Mouse (Mus musculus) embryo, embryonic 11.5 days (tissue): ENCODE data around the gene Slc6a13.
"Not testable (repeated sequence)": the region's sequence is repeated elsewhere in the genome, so short reads cannot be mapped to it uniquely, and the experiment has no call there.

Source experiments
- DNase-seq: peaks from one replicate; pipeline ENCODE4 v3.0.0-alpha.2; 2012; ENCODE audit warnings: low read depth, low spot score

The Slc6a13 gene

DNA sequence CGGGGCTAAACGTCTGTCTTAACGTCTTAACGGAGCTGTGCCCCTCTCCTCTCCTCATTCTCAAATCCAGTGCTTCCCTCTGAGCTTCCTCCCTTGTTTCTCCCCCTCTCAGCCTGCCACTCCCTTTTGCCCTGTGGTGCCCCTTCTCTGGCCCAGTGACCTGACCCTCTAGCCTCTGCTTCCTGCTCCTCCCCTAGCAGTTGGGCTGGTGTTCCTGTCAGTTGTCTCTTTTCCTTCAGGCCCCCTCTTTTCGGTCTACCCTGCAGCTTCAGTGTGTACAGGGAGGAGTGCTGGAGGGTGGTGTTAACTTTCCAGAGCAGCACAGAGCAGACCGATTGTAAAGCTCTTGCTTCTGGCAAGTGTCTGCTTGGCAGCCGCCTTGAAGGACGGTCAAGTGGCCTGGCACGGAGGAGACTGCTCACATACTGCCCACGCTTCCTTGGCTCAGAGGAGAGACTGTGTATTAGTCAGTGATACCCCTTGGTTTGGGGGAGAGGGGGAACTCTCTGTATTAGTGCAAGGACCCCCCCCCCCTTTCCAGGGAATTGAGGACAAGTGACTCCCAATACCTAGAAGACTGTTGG is 26.6 kb downstream of the Slc6a13 start:
- no peak for DNase-seq

DNA sequence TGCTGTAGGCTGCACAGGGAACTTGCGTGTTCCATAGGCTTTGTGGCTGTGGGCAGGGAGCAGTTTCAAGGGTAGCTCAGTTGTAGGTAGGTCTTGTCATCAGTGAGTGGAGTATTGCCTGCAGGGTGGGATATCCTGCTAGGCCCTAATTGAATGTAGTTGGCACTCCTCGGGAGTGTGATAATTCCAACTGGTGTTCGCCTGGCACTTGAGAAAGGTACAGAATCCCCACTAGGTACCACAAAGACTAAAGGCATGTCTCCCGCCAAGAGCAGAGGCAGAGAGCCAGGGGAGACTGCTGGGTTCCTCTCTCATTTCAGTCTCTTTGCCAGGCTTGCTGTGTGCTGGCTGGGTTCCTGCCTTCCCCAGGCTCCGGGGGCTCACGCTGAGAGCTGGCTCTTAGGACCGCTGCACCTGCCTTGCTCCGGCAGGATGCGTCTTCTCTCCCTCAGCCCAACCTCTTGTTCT is 28.4 kb downstream of the Slc6a13 start:
- DNase-seq, result no peak

GRCm38 (mm10) chr6:121329848-121330508 is 30.0 kb downstream of the Slc6a13 start:
- peak; percentile 27 for DNase-seq

GRCm38 (mm10) chr6:121335841-121336240 is 35.8 kb downstream of the Slc6a13 start:
- no peak for DNase-seq

GRCm38 (mm10) chr6:121336558-121336957 is 36.5 kb downstream of the Slc6a13 start:
- no peak for DNase-seq

GRCm38 (mm10) chr6:121337229-121337628 is 37.2 kb downstream of the Slc6a13 start:
- no peak for DNase-seq

- peak; percentile 81 for DNase-seq
These were observed 37.9 kb downstream of the Slc6a13 start for GRCm38 (mm10) chr6:121337770-121338518.

- DNase-seq, result no peak
These were observed 38.5 kb downstream of the Slc6a13 start for GRCm38 (mm10) chr6:121338519-121338896.

- no peak for DNase-seq
These were observed 41.6 kb downstream of the Slc6a13 start for GRCm38 (mm10) chr6:121341650-121342049.

DNA sequence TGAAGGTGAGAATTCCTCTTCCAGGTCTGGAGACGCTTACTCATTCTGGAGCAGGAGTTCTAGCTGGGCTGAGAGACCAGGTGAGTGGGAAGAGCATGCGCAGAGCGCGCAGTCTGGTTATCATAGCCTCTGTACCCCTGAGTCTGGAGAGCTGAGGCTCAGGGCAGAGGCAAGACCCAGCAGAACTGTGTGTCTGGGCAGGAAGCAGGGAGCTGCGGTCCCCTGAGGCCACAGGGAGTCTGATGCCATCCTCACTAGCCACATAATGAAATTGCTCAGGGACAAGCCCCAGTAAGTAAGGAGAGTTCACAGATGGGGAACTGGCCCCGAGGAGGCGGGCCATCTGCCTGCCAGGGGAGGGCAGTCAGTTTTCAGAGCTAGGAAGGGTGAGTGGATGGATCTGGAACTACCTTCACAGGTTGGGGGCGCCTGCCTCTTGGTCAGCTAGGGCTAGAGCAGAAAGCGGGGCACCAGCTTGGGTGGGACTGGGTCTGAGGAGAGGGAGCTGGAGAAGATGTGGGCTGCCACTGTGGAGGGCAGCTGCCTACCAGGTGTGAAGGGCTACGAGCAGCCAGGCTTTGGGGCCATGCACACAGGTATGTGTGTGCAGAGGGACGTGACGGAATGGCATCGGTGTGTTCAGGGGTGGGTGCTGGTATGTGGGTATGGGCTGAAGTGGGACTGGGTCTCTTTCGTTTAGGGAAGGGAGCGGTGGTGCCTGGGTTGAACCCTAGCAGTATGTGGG is 43.2 kb downstream of the Slc6a13 start, which contains the start of gene Slc6a12:
Slc6a12 (plus strand) TSS at position 51 of the 745 bp plus-strand sequence.
- no peak for DNase-seq

DNA sequence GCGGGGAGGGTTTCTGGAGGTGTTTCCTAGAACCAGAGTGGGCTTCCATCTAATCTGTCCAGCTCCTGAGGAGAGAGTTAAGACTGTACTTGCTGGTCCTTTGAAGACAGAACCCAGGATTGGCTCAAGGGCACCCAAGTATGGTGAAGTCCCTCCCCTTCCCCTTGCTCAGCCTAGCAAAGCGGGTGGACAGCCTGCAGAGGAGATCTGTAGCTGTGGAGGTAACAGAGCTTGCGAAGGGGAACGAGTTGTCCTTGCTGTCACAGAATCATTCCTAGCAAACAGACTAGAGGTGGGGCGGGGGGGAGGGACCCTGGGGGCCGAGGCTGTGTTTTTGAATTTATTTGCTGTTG is 43.7 kb downstream of the Slc6a13 start:
- DNase-seq, result no peak

DNA sequence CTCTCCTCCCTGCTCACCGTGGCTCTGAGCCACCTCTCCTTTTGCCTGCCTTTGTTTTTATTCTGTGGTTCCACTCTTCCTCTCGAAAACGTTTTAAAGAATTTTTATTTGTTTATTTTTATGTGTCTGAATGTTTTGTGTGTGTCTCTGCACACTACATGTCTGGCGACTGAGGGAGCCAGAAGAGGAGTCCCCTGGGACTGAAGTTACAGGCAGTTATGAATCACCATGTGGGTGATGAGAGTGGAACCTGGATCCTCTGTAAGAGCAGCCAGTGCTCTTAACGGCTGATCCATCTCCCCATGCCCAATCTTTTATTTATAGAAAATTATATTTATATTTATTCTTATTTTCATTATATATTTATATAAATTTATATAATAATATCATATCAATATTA is 44.3 kb downstream of the Slc6a13 start:
- DNase-seq, result no peak

GRCm38 (mm10) chr6:121346428-121346827 is 46.4 kb downstream of the Slc6a13 start:
- DNase-seq, result no peak

- DNase-seq, result no peak
These were observed 52.2 kb downstream of the Slc6a13 start for GRCm38 (mm10) chr6:121352276-121352675.

- DNase-seq, result no peak
These were observed 56.0 kb downstream of the Slc6a13 start for GRCm38 (mm10) chr6:121356041-121356440.

DNA sequence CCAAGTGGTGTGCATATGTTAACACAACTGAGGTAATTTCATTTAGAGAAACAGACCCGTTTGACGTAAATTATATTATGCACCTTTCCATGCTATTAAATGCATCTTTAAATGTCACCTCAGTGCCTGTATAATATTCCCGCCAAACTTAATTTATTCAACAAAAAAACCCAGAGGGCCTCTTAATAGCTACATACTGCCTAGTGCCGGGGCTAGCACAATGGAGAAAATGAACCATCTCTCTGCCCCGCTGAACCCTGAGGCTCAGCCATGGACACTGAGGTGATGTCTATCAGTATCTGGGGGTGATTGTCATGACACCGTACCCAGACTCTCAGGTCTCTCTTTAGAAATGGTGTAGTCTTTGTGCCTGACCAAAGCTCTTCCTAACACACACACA is 57.2 kb downstream of the Slc6a13 start:
- DNase-seq, result no peak

DNA sequence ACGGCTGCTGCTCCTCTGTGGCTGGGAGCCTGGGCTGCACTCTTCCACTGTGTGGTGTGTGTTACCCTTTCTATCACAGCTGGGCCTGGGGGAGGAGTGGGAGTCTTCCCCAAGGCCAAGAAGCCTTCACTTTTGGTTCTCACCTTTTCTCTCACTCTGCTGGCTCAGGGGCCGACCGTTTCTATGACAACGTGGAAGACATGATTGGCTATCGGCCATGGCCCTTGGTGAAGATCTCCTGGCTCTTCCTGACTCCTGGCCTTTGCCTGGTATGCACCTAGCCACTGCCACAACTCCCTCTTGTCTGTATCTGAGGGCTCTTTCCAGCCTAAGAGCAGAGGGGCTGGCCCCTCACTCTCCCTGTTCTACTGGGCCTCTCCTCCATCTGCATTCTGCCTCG is 63.0 kb downstream of the Slc6a13 start:
- no peak for DNase-seq

DNA sequence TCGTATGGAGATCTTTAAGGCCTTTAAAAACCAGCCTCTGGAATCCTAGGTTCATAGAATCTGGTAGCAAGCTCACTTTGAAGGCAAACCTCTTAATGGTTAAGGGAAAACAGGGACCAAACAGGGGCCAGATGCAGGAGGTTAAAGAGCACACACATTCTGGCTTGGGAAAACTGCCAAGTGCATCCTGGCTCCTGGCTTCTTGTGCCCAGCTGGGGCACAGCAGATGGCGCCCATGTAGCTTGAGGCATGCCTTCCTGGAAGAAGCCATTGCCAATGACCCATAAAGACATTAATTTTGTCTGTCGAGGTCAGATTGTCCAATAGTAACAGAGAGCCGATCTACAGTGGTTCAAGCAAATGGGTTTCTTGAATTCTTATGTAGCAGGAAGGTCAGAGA is 63.9 kb downstream of the Slc6a13 start:
- no peak for DNase-seq

- not testable (repeated sequence) for DNase-seq
These were observed 66.5 kb downstream of the Slc6a13 start for GRCm38 (mm10) chr6:121366537-121366936.

DNA sequence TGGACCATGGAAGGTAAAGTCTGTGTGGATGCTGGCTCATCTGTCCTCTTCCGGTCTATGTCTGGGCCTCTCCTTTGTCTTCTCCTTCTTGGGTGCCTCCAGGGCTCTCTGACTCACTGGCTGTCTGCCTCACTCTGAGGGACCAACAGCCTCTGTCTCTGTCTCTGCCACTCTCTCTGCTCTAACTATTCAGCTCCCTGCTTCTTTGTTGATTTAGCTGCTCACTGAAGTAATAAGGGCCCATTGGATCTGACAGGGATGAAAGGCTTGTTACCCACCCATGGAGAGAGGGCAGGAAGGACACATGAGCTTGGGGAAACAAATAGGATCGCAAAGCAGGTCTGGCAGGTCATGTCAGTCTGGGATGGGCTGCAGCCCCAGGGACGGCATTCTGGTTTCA is 67.1 kb downstream of the Slc6a13 start:
- no peak for DNase-seq

GRCm38 (mm10) chr6:121371197-121371980 is 71.4 kb downstream of the Slc6a13 start:
- DNase-seq, result no peak
